Mouse (Mus musculus) neural tube, embryonic 13.5 days (tissue): Measurements from ENCODE around the gene Evl. TPM values are rescaled to one million over a fixed set of nuclear protein-coding genes. Genes with fewer than 3 reads are reported as not detected.

Experiments
- ATAC-seq: fragments of 200-750 bp; cut with Nextera tagmentation; 2 replicates; pipeline ENCODE4 v1.8.0; 2017; ENCODE audit warnings: low read depth, mild to moderate bottlenecking, moderate TSS enrichment, moderate library complexity
- H3K27ac ChIP-seq: fragments of 300-500 bp; sonication (generic); replicated peaks from 2 replicates; pipeline ENCODE4 v1.5.1; 2015; ENCODE audit warnings: moderate library complexity, mild to moderate bottlenecking, inconsistent platforms
- H3K27me3 ChIP-seq: fragments of 300-500 bp; sonication (generic); 2 replicates; pipeline ENCODE4 v1.6.1; 2015; ENCODE audit warnings: mild to moderate bottlenecking, inconsistent platforms
- H3K36me3 ChIP-seq: fragments of 300-500 bp; sonication (generic); 2 replicates; pipeline ENCODE4 v1.6.1; 2015; ENCODE audit warnings: mild to moderate bottlenecking, inconsistent platforms
- H3K4me1 ChIP-seq: fragments of 300-500 bp; sonication (generic); replicated peaks from 2 replicates; pipeline ENCODE4 v1.6.1; 2015; ENCODE audit warnings: inconsistent platforms
- H3K4me2 ChIP-seq: fragments of 300-500 bp; sonication (generic); 2 replicates; pipeline ENCODE4 v1.6.1; 2015; ENCODE audit warnings: inconsistent platforms, mild to moderate bottlenecking, moderate library complexity
- H3K4me3 ChIP-seq: fragments of 300-500 bp; sonication (generic); 2 replicates; pipeline ENCODE4 v1.5.1; 2015; ENCODE audit warnings: mild to moderate bottlenecking, inconsistent platforms
- H3K9ac ChIP-seq: fragments of 300-500 bp; sonication (generic); 2 replicates; pipeline ENCODE4 v1.6.1; 2015; ENCODE audit warnings: moderate library complexity, mild to moderate bottlenecking, inconsistent platforms
- H3K9me3 ChIP-seq: fragments of 300-500 bp; sonication (generic); 2 replicates; pipeline ENCODE4 v1.6.1; 2016; ENCODE audit warnings: inconsistent platforms
- WGBS: fragments of 180-500 bp; shearing (Covaris S2); methylation state at CpG from one replicate; pipeline ENCODE4 v1.1.7; 2015; 5-methylcytosine and 5-hydroxymethylcytosine counted together
- microRNA counts: library from miRNA; unstranded; fragments of <30 nt; microRNA quantifications from one replicate; lab custom pipeline; 2016
- microRNA-seq: library from miRNA; unstranded; fragments of <30 nt; microRNA quantifications from one replicate; pipeline ENCODE4, GENCODE M21; 2016
- polyA plus RNA-seq: library from polyadenylated mRNA; unstranded; fragments of >200 nt; fragmentation: Nextera tagmentation; extraction: Ambion mirVana; gene quantifications from 2 replicates; pipeline ENCODE4 v1.2.1, GENCODE M21; 2015

Evl gene
- polyA plus RNA-seq, 1 experiment from 2014 or later, result 208 TPM

DNA sequence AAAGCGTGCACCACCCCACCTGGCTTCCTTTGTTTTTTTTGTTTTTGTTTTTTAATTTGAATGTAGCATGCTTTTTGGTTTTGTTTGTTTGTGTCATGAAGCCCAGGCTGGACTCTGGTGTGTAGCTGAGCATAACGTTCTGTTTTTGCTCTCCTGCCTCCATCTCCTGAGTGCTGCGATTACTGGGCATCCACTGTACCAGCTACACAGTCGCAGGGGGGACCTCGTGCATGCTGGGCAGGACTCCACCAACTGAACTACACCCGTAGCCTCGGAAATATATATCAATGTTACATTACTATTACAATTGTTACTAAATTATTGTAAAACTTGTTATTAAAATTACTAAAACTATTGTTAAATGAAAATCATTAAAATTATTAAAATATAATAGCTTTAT, 183.3 kb downstream of the Evl start:
- H3K9ac ChIP-seq, result no peak overlapping the region
- H3K4me3 ChIP-seq, result no peak overlapping the region
- no peaks in the 10 kb centered on the region for H3K9me3 ChIP-seq
- no peak overlapping the region for H3K4me2 ChIP-seq
- no peak overlapping the region for H3K27ac ChIP-seq
- no peaks in the 10 kb centered on the region for H3K27me3 ChIP-seq
- no peaks in the 10 kb centered on the region for H3K36me3 ChIP-seq
- 91% methylated on average over 7 of the region's 7 CpGs for WGBS
- no peaks in the 10 kb centered on the region for H3K4me1 ChIP-seq
- ATAC-seq, result no peak

MicroRNAs within 50 kb of the gene (microRNA counts, 519-probe panel; counts per million panel counts)
- microRNA mmu-miR-342-3p (lab: Ali Mortazavi, UCI), result 4,812 counts per million, percentile 82 among the panel's probes with 10 or more counts
- 1,707 counts per million, percentile 11 among the panel's probes with 10 or more counts for microRNA mmu-miR-342-5p (lab: Ali Mortazavi, UCI)

Small RNA genes lying within 50 kb of the gene (microRNA-seq; reads per million reads assigned to microRNA genes)
- not detected for gene Gm23872
- gene Mir342, result 5,183 reads per million, percentile 93 among the genes with 10 or more reads in this experiment

Other genes with a start within 250 kb of the Evl start
- gene Hhipl1, start 248.4 kb upstream of the Evl start, polyA plus RNA-seq, result 1.6 TPM in 2 replicates
- 14.9 and 15.8 TPM in 2 replicates for gene Cyp46a1, start 220.3 kb upstream of the Evl start, polyA plus RNA-seq
- 91.4 and 94.3 TPM in 2 replicates for gene Eml1, start 183.8 kb upstream of the Evl start, polyA plus RNA-seq
- 2.6 TPM in 2 replicates for gene Degs2, start 147.6 kb downstream of the Evl start, polyA plus RNA-seq
- gene Yy1, start 238.3 kb downstream of the Evl start, polyA plus RNA-seq, result 13.5 and 14.2 TPM in 2 replicates